Mouse (Mus musculus) ES-E14 (cell line): ENCODE measurements at regions not wholly inside any gene's neighbourhood (a gene's known extent, or its start where the extent isn't known, plus 50 kb on each side); places are given as distances from the start of the nearest gene placed in this dataset.

Experiments
- HCFC1 ChIP-seq: IDR thresholded peaks from 2 replicates; pipeline ENCODE4 v1.6.1; 2012; ENCODE audit warnings: low read length, inconsistent platforms, borderline replicate concordance; ENCODE audit not compliant: insufficient read depth
- ZC3H11A ChIP-seq: IDR thresholded peaks from 2 replicates; pipeline ENCODE4 v1.6.1; 2012; ENCODE audit warnings: low read depth, mild to moderate bottlenecking, inconsistent platforms, low read length, borderline replicate concordance

DNA sequence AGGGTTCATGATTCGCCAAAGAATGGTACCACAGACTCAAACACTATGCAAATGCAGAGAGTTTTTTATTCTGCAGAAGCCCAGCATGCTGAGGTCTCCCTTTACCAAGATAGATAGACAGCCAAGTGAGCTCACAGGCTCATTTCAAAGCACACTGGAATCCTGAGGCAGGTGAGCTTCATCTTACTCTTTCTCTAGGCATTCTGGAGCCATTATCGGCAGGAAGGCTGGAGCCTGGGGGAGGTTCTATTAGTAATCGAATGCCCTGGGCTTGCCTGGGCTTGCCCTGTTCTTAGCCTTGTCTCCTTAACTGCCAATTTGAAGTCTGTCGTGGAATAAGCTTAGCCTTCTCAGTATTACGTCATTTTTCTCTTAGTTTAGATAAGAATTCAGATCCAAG, 121.6 kb upstream of the Trim24 start:
- no peak for TF ChIP-seq ZC3H11A
- TF ChIP-seq HCFC1: no peak
